Mouse (Mus musculus) layer of hippocampus, adult 18-20 months (tissue): Measurements from ENCODE around the gene Inpp5e. TPM values are rescaled to one million over a fixed set of nuclear protein-coding genes. Genes with fewer than 3 reads are reported as not detected.
"Not testable (repeated sequence)": the region's sequence is repeated elsewhere in the genome, so short reads cannot be mapped to it uniquely, and the experiment has no call there.

ENCODE experiments used
- DNase-seq, 2 experiments: peaks; one replicate each; pipeline ENCODE4 v3.0.0; 2022; ENCODE audit warnings: low spot score in 2 of 2
- total RNA-seq, 2 experiments: library from RNA; stranded (reverse); gene quantifications; 2 replicates each; pipeline ENCODE4 v1.2.3; 2021

Inpp5e gene
- total RNA-seq, 2 experiments from 2014 or later: 23.3 to 24.5 TPM

GRCm38 (mm10) chr2:26421969-26422368 is 13.0 kb upstream of the Inpp5e start:
- no peak for DNase-seq

- DNase-seq: no peak
These were observed 9.1 kb upstream of the Inpp5e start for GRCm38 (mm10) chr2:26418120-26418519.

- DNase-seq: no peak
These were observed 8.1 kb upstream of the Inpp5e start for GRCm38 (mm10) chr2:26417066-26417465.

DNA sequence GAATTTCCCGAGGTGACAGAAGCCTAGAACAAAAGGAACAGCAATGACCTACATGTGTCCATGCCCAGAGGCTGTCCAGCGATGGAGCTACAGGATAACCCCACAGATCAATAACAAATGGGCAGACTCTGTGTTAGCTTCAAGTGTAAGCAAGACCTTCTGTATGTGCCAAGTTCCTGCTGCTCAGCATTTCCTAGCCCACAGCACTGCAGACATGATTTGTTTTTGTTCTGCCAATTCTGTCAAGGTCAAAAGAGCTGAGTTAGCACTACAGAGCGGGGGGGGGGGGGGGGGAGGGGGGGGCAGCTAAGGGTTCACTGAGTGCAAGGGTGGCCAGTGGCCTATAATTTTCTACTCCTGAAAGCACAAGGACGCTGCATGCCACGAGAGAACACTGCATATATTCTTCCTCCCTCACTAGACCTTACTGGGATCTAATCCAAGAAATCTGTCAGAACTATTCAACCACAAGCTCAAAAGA is 2.0 kb upstream of the Inpp5e start:
- DNase-seq: no peak

DNA sequence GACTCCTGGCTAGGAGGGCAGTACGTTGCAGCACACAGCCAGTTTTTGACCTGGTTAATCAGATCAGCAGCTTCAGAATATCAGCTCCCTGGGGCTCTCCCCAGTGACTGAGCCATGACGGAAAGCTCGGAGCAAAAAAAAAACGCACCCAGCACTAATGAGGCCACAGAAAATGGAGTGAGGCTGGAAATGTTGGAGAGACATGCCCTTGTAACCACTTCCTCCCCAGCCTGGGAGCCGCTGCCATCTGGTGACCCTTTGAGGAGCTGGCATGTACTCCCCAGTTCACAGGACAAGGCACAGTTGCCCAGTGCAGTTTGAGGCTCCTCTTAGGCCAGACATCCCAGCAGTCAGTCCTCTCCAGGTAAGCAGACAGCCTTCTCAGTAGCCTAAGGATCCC is 1.1 kb upstream of the Inpp5e start:
- no peak for DNase-seq

DNA sequence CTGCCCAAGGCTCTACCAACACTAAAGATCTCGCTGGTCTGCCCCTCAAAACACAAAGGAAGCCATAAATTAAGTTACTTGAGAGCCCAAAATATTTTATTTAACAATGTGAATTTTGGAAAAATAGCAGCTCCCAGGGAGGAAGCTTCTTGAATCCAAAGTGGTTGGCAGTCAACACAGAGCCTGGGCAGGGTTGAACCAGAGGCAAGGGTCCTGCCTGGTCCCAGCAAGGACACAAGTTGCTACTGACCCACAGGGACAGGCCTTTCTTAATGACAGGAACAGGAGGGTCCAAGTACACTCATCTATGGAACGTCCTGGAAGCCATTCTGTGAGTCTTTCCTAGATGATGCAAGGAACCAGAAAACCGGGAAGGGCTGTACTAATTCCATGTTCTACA is 359 bp upstream of the Inpp5e start:
- no peak for DNase-seq

GRCm38 (mm10) chr2:26403306-26403705 is 5.7 kb downstream of the Inpp5e start:
- no peak for DNase-seq

- DNase-seq: peak in 1 of 2 experiments; percentile 40
These were observed 6.7 kb downstream of the Inpp5e start for GRCm38 (mm10) chr2:26402265-26402664.

GRCm38 (mm10) chr2:26401023-26401422 is 8.0 kb downstream of the Inpp5e start:
- no peak for DNase-seq

DNA sequence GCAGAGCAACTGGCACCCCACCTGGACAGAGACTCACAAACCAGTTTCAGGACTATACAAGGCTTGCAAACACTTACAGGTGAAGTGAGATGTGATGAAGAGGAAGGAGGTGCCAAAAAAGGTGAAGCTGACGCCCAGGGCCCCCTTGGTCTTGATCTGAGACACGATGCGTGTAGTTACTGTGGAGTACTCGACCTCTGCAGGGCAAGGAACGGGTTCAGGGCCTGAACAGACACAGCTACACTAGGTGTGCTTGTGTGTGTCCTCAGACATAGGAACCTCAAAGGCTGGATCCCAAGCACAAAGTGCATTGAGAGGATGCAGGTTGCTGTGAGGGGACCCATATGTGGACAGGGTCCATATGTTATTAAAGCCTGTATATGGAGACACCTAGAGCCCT is 8.7 kb downstream of the Inpp5e start:
- DNase-seq: no peak

DNA sequence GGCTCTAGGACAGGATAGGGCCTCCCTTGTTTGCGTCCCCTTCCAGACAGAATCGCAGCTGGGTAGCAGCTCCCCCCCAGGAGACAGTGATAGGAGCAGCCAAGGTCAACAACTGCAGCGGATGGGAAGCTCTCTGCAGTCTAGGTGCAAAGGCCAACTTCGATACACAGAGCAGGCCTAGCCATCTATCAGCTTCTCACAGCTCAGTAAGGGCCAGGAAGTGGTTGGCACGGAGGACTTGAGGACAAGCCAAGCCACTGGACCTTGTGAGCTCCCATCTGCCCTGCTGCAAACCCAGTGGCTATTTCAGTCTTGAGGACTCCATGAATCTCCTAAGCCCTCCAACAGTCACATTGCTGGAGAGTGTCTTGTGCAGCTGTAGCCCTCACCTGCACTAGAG is 9.4 kb downstream of the Inpp5e start:
- no peak for DNase-seq

DNA sequence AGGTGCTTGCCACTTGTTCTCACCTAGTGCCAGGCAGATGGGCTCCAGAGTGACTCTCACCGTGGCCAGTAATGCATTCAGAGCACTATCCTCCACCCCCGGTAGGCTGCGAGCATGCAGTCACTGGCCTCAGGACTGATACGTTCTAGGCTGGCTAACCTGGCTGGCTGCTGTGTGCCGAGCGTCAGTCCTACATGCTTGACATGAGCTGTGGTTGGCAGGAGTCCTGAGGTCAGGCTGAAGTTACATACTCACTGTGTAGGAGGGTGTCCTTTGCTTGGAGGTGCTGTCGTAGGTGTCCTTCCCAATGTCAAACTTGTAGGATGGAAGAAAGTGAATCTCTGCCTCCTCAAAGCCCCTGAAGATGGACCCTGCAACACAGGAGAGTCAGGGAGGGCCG is 10.0 kb downstream of the Inpp5e start:
- no peak for DNase-seq

DNA sequence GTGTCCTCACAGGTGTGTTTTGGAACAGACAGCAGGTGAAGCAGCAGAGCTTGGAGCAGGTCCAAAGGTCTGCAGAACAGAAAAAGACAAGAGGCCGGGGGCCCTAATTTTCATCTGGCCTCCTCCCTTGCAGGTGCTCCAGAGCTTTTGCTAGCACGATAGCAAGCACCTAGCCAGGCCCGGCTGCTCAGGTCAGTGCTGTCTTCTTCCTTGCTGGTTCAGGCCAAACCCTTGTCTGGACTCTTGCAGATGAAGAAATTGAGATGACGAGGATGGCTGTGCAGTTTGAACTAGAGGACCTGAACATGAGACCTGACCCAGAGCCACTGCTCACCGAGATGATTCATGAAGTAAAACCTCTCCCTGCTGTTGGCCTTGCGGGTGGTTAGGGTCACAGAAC is 17.4 kb downstream of the Inpp5e start:
- DNase-seq: no peak

GRCm38 (mm10) chr2:26390954-26391353 is 18.0 kb downstream of the Inpp5e start:
- DNase-seq: no peak

- DNase-seq: peak; percentile 86
These were observed 19.8 kb downstream of the Inpp5e start, which contains the start of the genes Entr1 and Pmpca for GRCm38 (mm10) chr2:26389154-26389690. Gene Entr1, minus strand, starts transcription at chr2:26389316. Gene Pmpca, plus strand, starts transcription at chr2:26389339.

DNA sequence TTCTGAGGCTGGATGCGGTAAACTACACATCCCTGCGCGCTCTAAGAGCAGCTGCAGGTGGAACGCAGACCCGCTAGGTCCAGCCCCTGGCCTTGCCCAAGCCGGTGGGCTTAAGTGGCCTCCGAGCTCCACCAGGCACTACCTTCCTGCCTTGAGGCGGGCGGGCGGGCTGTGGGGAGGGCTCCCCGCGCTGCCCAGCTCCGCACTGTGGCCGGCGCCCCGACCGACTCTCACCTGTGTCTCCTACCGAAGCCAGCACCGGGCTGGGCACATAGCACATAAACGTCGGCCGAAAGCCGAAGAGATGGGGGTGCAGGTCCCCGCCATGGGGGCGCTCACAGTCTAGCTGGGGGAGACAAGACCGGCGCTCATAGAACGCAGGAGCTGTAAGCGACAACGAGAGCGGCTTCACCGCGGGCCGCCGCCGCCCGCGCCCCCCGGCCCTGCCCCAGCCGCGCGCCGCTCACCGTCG is 20.3 kb downstream of the Inpp5e start:
- no peak for DNase-seq

DNA sequence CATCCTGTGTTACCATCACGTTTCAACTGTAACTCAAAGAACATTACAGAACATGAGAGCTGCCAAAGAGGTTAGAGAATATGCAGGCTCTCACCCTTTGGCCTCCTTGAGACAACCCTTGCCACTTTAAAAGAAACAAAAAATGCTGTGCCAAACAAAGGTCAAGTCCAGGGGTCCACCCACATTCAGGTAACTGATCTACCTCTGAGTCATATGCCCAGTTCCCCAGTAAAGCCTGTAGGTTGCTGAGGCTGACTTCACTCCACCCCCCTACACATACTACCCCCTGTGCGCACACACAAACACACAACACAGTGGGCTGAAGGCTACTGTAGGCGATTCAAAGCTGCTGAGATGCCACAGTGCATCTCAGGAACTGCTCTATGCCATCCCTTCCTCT is 21.3 kb downstream of the Inpp5e start:
- DNase-seq: no peak

DNA sequence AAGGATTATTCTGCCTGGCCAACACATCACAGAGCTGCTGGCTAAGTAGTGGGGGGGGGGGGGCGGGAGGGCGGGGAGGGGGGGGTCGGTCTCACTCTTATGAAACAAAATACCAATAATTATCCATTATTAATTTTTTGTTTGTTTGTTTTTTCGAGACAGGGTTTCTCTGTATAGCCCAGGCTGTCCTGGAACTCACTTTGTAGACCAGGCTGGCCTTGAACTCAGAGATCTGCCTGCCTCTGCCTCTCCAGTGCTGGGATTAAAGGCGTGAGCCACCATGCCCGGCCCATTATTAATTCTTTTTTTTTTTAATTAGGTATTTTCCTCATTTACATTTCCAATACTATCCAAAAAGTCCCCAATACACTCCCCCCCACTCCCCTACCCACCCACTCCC is 28.1 kb downstream of the Inpp5e start:
- not testable (repeated sequence) for DNase-seq

DNA sequence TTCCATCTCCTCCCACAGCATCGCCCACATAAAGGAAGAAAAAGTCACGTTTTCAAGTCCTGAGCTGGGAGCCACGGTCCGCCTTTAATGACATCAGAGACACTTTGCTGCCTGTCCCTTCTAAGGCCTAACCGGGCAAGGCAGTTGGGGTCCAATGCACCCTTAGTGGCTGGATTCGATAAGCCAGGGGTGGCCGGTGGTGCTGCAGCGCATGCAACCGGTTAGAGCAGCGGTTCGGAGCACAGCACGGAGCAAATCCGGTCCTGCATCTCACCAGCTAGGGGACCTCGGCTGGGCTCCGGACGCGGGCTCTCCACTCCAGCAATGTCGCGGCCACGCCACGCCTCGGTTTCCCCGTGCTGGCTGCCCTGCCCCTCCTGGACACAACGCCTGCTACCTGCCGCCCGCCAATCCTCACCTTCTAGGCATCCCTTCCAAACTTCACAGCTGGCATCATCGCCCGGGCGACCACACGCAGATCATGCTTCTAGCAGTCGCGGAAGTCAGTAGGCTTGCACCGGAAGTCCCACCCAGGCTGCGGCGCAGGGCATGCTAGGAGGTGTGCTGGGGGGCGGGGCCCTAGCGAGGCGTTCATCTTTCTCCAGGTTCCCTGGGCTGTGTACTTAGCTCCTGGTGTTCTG is 28.8 kb downstream of the Inpp5e start, which contains the start of gene Snapc4:
TSS of gene Snapc4 (minus strand) at position 523 of the 641 bp plus-strand sequence.
- peak; percentile 79 to 88 for DNase-seq

DNA sequence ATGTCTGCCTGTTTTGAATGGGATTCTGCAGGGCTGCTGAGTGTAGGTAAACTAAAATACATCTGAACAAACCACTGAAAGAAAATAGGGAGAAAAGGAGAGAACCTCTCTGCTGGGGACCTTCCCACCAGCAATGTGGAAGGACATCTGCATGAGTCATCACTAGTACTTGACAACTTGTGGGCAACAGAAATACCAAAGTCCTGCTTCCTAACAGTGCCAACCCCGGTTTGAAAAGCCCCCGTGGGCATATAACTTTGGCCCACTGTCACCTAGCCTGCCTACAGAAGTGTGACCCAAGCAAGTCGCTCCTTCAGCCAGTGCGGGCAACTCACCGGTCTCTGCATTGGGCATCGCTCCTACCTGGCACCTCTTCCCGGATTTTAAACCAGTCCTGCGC is 36.6 kb downstream of the Inpp5e start:
- DNase-seq: no peak

GRCm38 (mm10) chr2:26368572-26368971 is 40.4 kb downstream of the Inpp5e start:
- DNase-seq: no peak

GRCm38 (mm10) chr2:26367911-26368310 is 41.1 kb downstream of the Inpp5e start:
- no peak for DNase-seq
